Mouse (Mus musculus): Measurements from ENCODE around the gene Ccnt2. TPM values are rescaled to one million over a fixed set of nuclear protein-coding genes. Genes with fewer than 3 reads are reported as not detected.

Ccnt2 gene
- polyA plus RNA-seq, 1 experiment from 2014 or later, result 124 TPM

DNA sequence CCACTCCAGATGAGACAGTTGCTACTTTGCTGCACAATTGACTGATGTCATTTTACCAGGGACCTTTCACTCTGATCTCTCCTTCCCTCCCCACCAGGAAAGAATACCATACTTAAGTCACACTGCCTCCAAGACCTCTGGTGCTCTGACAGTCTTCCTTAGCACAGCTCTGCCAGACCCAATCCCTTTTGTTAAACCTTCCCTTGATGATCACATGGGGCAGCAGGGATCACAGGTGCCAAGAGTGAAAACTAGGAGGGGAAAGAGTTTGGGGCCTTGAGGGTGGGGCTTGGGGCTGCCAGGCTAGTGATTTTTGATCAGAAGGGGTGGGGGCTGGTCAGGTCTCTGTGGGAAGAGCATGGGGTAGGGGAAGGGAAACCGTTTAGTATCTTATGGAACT lies 22.8 kb downstream of the Ccnt2 start:
- ATAC-seq (ENCODE audit: low FRiP score), result no peak
- H3K27ac ChIP-seq, result no peak overlapping the region
- no peak overlapping the region for H3K9ac ChIP-seq
- peaks cover 33% of the 10 kb centered on the region for H3K36me3 ChIP-seq
- no peaks in the 10 kb centered on the region for H3K4me1 ChIP-seq (replicated peaks)
- WGBS, result 91% methylated on average over 1 of the region's 1 CpGs
- H3K4me2 ChIP-seq, result no peak overlapping the region
- H3K4me3 ChIP-seq, result no peak overlapping the region
- H3K27me3 ChIP-seq, result no peaks in the 10 kb centered on the region
- H3K9me3 ChIP-seq, result no peaks in the 10 kb centered on the region

DNA sequence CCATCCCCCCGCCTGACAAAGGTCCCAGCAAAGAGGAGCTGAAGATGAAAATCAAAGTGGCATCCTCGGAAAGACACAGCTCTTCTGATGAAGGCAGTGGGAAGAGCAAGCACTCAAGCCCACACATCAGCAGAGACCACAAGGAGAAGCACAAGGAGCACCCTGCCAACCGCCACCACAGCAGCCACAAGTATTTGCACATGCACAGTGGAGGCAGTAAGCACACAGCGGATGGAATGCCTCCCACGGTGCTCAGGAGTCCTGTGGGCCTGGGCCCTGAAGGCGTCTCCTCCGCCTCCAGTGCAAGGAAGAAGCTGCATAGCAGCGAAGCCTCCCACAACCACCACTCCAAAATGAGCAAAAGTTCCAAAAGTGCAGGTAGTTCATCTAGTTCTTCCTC lies 29.0 kb downstream of the Ccnt2 start:
- no peak for ATAC-seq (ENCODE audit: low FRiP score)
- H3K4me3 ChIP-seq, result no peak overlapping the region
- H3K4me2 ChIP-seq, result no peak overlapping the region
- 94% methylated on average over 8 of the region's 8 CpGs for WGBS
- H3K9me3 ChIP-seq, result no peaks in the 10 kb centered on the region
- H3K27ac ChIP-seq, result no peak overlapping the region
- no peak overlapping the region for H3K9ac ChIP-seq
- peaks cover 38% of the 10 kb centered on the region for H3K36me3 ChIP-seq
- H3K27me3 ChIP-seq, result no peaks in the 10 kb centered on the region
- H3K4me1 ChIP-seq (replicated peaks), result no peaks in the 10 kb centered on the region

DNA sequence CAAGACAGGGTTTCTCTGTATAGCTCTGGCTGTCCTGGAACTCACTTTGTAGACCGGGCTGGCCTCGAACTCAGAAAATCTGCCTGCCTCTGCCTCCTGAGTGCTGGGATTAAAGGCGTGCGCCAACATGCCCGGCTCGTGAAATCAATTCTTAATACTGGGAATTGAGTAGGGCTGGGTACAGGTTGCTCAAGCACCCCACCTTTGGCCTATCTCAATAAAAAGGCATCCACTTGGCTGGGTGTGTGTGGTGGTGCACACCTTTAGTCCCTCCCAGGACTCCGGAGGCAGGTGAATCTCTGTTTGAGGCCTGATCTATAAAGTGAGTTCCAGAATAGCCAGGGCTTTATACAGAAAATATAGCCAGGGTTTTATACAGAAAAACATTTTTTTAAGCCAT lies 34.7 kb downstream of the Ccnt2 start:
- no peak for ATAC-seq (ENCODE audit: low FRiP score)
- H3K9ac ChIP-seq, result no peak overlapping the region
- no peaks in the 10 kb centered on the region for H3K9me3 ChIP-seq
- H3K4me2 ChIP-seq, result no peak overlapping the region
- peaks cover 8% of the 10 kb centered on the region for H3K36me3 ChIP-seq
- no peak overlapping the region for H3K4me3 ChIP-seq
- no peaks in the 10 kb centered on the region for H3K4me1 ChIP-seq (replicated peaks)
- H3K27me3 ChIP-seq, result no peaks in the 10 kb centered on the region
- 96% methylated on average over 7 of the region's 7 CpGs for WGBS
- no peak overlapping the region for H3K27ac ChIP-seq

DNA sequence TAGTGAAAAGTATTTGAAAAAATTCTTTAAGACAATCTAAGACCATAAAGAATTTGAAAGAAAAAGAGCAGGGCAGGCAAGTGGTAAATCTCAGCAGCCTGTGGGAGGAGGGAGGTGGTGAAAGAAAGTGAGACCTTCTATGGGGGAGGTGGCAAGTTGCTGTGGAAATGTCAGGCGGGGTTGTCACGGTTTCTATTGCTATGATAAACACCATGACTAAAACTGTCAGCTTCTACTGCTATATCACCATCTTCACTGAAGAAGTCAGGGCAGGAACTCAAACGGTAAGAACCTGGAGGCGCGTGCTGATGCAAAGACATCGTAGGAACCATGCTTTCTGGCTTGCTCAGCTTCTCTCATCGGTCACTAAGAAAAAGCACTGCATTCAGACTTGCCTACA lies 39.0 kb downstream of the Ccnt2 start:
- no peak overlapping the region for H3K4me2 ChIP-seq
- WGBS, result 69% methylated on average over 7 of the region's 7 CpGs
- no peak for ATAC-seq (ENCODE audit: low FRiP score)

DNA sequence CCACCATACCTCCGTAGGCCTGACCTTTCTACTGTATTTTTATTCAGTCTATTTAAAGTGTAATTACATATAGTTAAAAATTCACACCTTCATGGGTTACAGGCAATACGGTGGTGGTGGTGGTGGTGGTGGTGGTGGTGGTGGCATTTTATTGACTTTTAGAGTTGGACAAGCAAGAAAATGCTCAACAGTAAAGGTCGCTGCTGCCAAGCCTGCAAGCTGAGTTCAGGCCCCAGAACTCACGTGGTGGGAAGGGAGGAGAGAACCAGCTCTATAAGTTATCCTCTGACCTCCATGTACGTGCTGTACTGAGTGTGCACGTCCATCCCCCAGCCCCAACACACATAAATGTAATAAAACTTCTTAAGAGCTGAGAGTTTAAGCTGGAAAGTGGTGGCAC lies 42.4 kb downstream of the Ccnt2 start:
- no peak overlapping the region for H3K9ac ChIP-seq
- no peaks in the 10 kb centered on the region for H3K4me1 ChIP-seq (replicated peaks)

More for the DNA sequence above, 39.0 kb downstream of the Ccnt2 start:
- no peaks in the 10 kb centered on the region for H3K4me1 ChIP-seq (replicated peaks)
- 0 out of 2 replicates have a peak, but pooled peaks cover 3% of the 10 kb centered on the region for H3K36me3 ChIP-seq
- H3K4me3 ChIP-seq, result no peak overlapping the region
- H3K9me3 ChIP-seq, result no peaks in the 10 kb centered on the region
- H3K27me3 ChIP-seq, result no peaks in the 10 kb centered on the region
- no peak overlapping the region for H3K27ac ChIP-seq
- no peak overlapping the region for H3K9ac ChIP-seq

DNA sequence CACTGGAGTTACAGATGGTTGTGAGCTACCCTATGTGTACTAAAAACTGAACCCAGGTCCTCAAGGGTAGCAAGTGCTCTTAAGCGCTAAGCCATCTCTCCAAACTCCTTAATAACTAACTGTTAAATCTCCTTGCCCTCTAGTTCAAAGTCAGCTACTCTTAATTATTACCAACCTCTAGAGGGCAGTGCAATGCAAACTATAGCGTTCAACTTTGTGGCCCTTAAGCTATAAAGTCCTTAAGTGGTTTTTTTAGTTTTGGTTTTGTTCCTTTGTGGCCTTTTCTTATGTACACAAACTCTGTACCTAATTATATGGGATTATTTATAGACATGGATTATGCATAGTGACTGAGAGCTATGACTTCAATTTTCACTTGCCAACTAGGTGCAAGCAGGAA lies 53.4 kb downstream of the Ccnt2 start:
- no peaks in the 10 kb centered on the region for H3K9me3 ChIP-seq
- no peak overlapping the region for H3K4me2 ChIP-seq
- H3K4me3 ChIP-seq, result no peak overlapping the region
- H3K27ac ChIP-seq, result no peak overlapping the region
- no peaks in the 10 kb centered on the region for H3K27me3 ChIP-seq
- no peaks in the 10 kb centered on the region for H3K4me1 ChIP-seq (replicated peaks)
- 29% methylated on average over 2 of the region's 2 CpGs for WGBS
- H3K36me3 ChIP-seq, result no peaks in the 10 kb centered on the region
- ATAC-seq (ENCODE audit: low FRiP score), result no peak
- no peak overlapping the region for H3K9ac ChIP-seq

More for the DNA sequence above, 42.4 kb downstream of the Ccnt2 start:
- Histone ChIP-seq H3K36me3 (no peaks in the 10 kb centered on the region), H3K27me3 (no peaks in the 10 kb centered on the region), H3K9me3 (no peaks in the 10 kb centered on the region), H3K4me3 (no peak overlapping the region), H3K27ac (no peak overlapping the region), H3K4me2 (no peak overlapping the region)
- WGBS, result 88% methylated on average over 6 of the region's 6 CpGs
- no peak for ATAC-seq (ENCODE audit: low FRiP score)

DNA sequence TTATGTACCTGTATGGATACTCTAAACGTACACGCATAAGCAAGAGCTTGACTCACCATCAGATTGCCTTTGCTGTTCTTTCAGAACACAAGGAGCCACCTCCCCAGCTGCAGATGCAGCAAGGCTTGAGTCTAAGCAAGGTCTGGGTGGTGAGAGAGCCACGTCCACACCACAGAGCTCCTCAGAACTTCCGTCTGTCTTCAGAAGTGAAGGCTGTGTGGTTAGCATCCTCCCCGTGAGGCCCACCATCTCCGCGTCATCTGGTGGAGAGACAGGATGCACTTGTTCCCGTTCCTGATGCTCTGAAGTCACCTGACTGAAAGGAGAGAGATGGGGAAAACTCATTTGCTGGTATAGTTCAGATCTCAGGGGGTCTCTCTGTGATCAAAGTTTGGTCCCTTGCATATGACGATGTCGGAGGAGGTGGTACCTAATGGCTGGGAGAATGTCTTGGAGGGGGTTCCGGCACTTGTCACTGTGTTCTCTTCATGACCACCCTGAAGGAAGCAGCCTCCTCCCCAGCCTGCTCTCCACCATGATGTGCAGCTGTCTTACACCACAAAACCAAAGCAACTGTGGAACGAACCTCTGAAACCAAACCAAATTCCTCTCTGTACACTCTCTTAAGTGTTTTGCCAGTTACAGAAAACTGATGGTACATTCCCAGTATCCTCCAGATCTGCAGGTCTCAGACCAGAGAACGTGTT lies 56.4 kb downstream of the Ccnt2 start:
- Histone ChIP-seq H3K36me3 (no peaks in the 10 kb centered on the region), H3K27ac (no peak overlapping the region), H3K4me3 (no peak overlapping the region), H3K9ac (no peak overlapping the region), H3K27me3 (no peaks in the 10 kb centered on the region), H3K4me1 (replicated peaks) (no peaks in the 10 kb centered on the region), H3K9me3 (no peaks in the 10 kb centered on the region), H3K4me2 (no peak overlapping the region)
- 91% methylated on average over 13 of the region's 13 CpGs for WGBS
- ATAC-seq (ENCODE audit: low FRiP score), result no peak

DNA sequence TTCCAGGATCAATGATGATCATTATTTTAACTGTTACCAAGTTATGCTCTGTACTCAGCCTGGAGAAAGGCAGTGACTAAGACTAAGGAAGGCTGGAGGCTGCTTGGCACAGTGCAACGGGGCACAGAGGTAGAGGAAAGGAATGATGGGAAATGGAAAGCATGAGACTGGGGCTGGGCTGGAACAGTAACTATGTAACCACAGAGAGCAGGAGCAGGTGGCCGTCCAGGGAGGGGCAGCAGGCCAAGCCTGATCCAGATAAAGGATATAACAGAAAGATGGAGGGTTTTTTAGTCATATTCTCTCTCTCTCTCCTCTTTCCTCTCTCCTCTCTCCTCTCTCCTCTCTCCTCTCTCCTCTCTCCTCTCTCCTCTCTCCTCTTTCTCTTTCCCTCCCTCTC lies 59.8 kb downstream of the Ccnt2 start:
- no peak for ATAC-seq (ENCODE audit: low FRiP score)
- Histone ChIP-seq H3K27me3 (no peaks in the 10 kb centered on the region), H3K36me3 (no peaks in the 10 kb centered on the region), H3K9ac (no peak overlapping the region), H3K4me3 (no peak overlapping the region), H3K4me2 (no peak overlapping the region), H3K9me3 (no peaks in the 10 kb centered on the region), H3K4me1 (replicated peaks) (no peaks in the 10 kb centered on the region), H3K27ac (no peak overlapping the region)
- WGBS, result 72% methylated on average over 2 of the region's 2 CpGs

DNA sequence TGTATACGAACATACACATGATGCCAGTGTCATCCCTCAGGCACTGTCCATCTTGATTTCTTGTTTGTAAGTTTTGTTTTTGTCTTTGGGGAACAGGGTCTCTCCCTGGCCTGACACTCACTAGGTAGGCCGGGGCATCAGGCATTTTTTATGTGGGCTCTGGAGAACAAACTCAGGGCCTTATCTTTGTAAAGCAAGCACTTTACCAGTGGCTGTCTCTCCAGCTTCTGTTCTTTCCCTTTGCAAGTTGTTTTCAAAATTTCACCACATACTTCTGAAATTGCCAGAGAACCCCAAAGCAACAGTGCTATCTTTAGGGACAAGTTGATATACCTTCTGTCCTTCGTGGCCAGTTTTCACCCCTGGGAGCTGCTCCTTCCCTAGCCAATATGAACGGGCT lies 60.2 kb downstream of the Ccnt2 start:
- Histone ChIP-seq H3K9me3 (no peaks in the 10 kb centered on the region), H3K4me1 (replicated peaks) (no peaks in the 10 kb centered on the region), H3K4me3 (no peak overlapping the region), H3K27ac (no peak overlapping the region), H3K36me3 (no peaks in the 10 kb centered on the region), H3K4me2 (no peak overlapping the region), H3K27me3 (no peaks in the 10 kb centered on the region), H3K9ac (no peak overlapping the region)
- 76% methylated on average over 4 of the region's 4 CpGs for WGBS
- ATAC-seq (ENCODE audit: low FRiP score), result no peak

DNA sequence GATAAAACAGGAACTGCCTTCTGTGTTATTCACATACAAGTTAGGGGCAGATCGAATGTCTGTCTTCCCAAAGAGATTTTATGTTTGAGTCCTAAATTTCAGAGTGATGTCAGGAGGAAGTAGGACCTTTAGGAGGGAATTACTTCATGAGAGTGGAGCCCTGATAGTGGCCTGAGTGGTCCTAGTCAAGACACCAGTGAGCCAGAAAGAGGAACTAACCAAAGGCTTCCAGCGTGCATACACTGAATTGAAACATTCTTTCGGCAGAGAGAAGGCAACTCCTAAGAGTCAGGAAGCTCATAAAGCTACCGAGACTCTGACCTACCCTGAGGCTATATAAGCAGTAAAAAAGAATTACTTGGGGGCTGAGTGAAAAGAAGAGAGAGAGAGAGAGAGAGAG lies 62.7 kb downstream of the Ccnt2 start:
- 78% methylated on average over 4 of the region's 4 CpGs for WGBS
- Histone ChIP-seq H3K4me2 (no peak overlapping the region), H3K4me1 (replicated peaks) (no peaks in the 10 kb centered on the region), H3K4me3 (no peak overlapping the region), H3K9me3 (no peaks in the 10 kb centered on the region), H3K36me3 (no peaks in the 10 kb centered on the region), H3K27ac (no peak overlapping the region), H3K27me3 (no peaks in the 10 kb centered on the region), H3K9ac (no peak overlapping the region)
- no peak for ATAC-seq (ENCODE audit: low FRiP score)

DNA sequence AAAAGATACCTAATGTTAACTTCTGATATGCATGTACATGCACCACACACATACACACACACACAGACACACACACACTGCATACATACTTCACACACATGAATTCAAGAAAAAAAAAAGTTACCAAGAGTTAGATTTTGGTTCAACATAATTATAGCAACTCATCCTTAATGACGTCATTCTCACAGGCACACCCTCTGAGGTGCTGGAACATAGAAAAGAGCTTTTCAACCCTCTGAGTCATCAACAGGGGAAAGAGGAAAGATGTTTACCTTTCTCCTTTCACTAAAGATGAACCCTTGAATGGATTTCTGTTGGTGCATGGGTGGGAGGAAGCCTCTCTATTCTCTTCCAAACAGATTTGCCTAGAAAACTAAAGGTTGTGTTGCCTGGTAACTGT lies 64.6 kb downstream of the Ccnt2 start:
- Histone ChIP-seq H3K9ac (no peak overlapping the region), H3K9me3 (no peaks in the 10 kb centered on the region), H3K27me3 (no peaks in the 10 kb centered on the region), H3K27ac (no peak overlapping the region), H3K36me3 (no peaks in the 10 kb centered on the region), H3K4me2 (no peak overlapping the region), H3K4me3 (no peak overlapping the region), H3K4me1 (replicated peaks) (no peaks in the 10 kb centered on the region)
- no peak for ATAC-seq (ENCODE audit: low FRiP score)
- 66% methylated on average over 1 of the region's 1 CpGs for WGBS

DNA sequence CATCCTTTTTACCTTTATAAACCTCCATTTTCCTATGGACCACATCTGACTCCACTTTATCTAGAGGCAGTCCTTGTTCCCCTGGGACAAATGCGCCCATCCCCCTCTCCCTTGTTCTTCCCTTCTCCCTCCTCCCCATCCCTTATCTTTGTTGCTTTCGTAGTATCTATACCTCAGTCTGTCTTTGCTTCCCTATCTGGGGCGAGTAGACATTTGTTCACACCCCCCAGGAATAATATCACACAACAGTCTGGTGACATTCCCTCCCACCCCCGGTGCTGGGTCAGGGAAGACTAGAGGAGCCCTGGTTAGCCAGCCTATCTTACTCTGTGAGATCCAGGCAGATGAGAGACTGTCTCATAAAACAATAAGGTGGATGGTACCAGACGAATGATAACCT lies 71.5 kb downstream of the Ccnt2 start:
- H3K4me1 ChIP-seq (replicated peaks), result no peaks in the 10 kb centered on the region
- H3K9ac ChIP-seq, result no peak overlapping the region
- H3K4me3 ChIP-seq, result no peak overlapping the region
- no peaks in the 10 kb centered on the region for H3K9me3 ChIP-seq
- H3K4me2 ChIP-seq, result no peak overlapping the region
- ATAC-seq (ENCODE audit: low FRiP score), result no peak
- no peaks in the 10 kb centered on the region for H3K36me3 ChIP-seq
- no peak overlapping the region for H3K27ac ChIP-seq
- WGBS, result 83% methylated on average over 5 of the region's 5 CpGs
- no peaks in the 10 kb centered on the region for H3K27me3 ChIP-seq

DNA sequence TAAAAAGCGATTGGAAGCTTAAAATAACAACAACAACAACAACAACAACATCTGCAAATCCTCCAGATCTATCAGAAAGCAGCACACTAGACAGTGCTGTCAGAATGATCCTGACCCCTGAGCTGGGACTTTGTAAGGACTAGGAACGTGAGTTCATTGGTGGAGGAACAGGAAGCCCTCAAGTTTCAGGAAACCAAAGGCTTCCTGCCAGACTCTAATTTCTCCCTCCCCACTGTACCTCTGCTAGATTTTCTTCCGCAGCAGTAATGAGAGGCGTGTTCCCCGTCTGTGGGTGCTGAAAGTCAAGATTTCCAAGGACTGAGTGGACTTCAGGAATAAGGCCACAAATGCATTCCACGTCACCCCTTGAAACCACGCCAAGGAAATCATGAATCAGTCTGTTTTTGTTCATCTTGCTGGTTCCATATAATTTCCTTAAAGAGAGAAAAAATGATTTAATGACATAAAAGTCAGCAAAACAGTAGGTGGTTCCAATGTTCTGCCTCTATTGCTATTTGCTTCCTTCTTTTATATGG lies 76.2 kb downstream of the Ccnt2 start:
- H3K4me3 ChIP-seq, result no peak overlapping the region
- H3K4me1 ChIP-seq (replicated peaks), result no peaks in the 10 kb centered on the region
- H3K36me3 ChIP-seq, result no peaks in the 10 kb centered on the region; the same call in 1 of the 2 replicates
- no peak overlapping the region for H3K27ac ChIP-seq
- no peaks in the 10 kb centered on the region for H3K27me3 ChIP-seq
- no peak overlapping the region for H3K4me2 ChIP-seq
- 79% methylated on average over 7 of the region's 7 CpGs for WGBS
- no peak for ATAC-seq (ENCODE audit: low FRiP score)
- 0 out of 2 replicates have a peak, but pooled peaks cover 12% of the 10 kb centered on the region for H3K9me3 ChIP-seq
- no peak overlapping the region for H3K9ac ChIP-seq
